Mouse (Mus musculus) bone marrow macrophage, adult 2 months (primary cell): Measurements from ENCODE around the gene Recql5.

Experiments used
- CTCF ChIP-seq: IDR thresholded peaks from 2 replicates; pipeline ENCODE4 v1.5.1; 2012; ENCODE audit warnings: low read depth, mild to moderate bottlenecking, low read length, moderate library complexity
- POLR2A ChIP-seq: IDR thresholded peaks from 2 replicates; pipeline ENCODE4 v1.6.1; 2012; ENCODE audit warnings: mild to moderate bottlenecking, low read depth, low read length, borderline replicate concordance

DNA sequence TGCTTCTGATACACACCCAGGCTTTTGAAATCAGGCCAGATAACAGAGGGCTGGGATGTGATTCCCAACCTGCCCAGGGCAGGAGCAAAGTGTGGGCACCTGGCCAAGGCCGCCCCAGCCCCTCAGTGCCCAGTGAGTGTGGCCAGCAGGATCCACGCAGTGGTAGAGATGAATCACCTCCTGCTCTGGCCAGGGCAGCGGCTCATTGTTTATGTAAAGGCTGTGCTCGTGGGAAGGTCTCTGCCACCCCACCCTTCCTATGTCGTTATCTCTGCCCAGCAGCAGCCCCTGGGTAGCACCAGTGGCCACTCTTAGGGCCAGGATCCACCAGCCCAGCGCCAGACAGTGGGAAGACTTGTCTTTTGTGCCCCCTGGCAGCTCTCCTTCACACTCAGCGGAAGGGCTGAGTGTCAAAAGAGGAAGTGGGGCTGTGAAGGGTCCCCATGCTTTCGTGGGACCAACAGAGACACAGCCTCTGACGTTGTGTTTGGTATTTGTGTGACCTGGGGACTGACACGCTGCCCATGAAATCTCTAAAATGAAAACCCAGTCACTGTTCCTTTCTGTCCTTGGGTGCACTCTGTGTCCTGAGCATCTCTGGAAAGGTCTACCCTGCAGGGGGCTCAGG is 31.8 kb upstream of the Recql5 start:
- TF ChIP-seq POLR2A = no peak
- TF ChIP-seq CTCF = no peak
